Mouse (Mus musculus): ENCODE measurements at regions not wholly inside any gene's neighbourhood (a gene's known extent, or its start where the extent isn't known, plus 50 kb on each side); places are given as distances from the start of the nearest gene placed in this dataset.

DNA sequence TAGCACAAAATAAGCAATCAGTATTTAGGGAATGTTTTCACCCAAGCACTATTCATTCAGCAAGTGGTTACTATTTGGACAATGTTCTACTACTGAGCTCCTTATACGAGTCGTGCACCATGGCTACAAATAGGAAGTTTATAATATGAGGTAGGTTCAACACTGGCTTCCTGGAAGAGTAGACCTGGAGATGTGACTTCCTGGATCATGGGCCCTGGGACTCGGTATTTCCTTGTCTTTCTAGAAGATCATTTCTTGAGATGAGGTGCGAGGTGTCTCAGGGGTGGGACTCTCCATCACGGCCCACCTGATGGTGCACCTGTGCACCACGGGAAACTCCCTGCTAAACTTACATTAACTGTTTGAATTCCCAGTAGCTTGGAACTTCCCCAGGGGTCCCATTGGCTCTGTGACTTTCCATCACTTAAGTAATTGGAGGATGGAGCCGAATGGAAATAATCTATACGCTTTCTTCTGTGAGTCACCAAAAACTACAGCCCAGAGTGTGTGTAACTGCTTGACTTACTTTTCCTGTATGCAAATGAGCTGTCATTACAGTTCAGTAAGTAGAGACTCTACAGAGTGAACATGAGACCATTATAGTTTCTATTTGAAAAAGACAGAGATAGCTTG, 1246.3 kb upstream of the A1bg start:
- Histone ChIP-seq H3K27ac (replicated peaks; ENCODE audit: insufficient read depth, low read depth, low read length) (no peak overlapping the region), H3K4me3 (ENCODE audit: insufficient read depth, low read depth, low read length) (no peak overlapping the region), H3K27me3 (ENCODE audit: control insufficient read depth, insufficient read depth, low read length) (no peaks in the 10 kb centered on the region), H3K36me3 (ENCODE audit: control insufficient read depth, insufficient read depth, low read length) (no peaks in the 10 kb centered on the region), H3K4me1 (ENCODE audit: control insufficient read depth, insufficient read depth, low read length) (0 out of 2 replicates have a peak, but pooled peaks cover 2% of the 10 kb centered on the region), H3K9ac (ENCODE audit: low read depth, low read length) (no peak overlapping the region), H3K79me2 (ENCODE audit: control insufficient read depth, insufficient read depth, low read length) (no peaks in the 10 kb centered on the region)
- DNase-seq (ENCODE audit: extremely low read depth, low read depth, low spot score): no peak
- WGBS: 94% methylated on average over 8 of the region's 8 CpGs
- no peak for TF ChIP-seq POLR2A (IDR thresholded peaks at IDR 0.05; ENCODE audit: extremely low read depth, insufficient read depth, low read length)
- no peak for TF ChIP-seq CTCF (IDR thresholded peaks at IDR 0.05; ENCODE audit: low read depth, low read length)

DNA sequence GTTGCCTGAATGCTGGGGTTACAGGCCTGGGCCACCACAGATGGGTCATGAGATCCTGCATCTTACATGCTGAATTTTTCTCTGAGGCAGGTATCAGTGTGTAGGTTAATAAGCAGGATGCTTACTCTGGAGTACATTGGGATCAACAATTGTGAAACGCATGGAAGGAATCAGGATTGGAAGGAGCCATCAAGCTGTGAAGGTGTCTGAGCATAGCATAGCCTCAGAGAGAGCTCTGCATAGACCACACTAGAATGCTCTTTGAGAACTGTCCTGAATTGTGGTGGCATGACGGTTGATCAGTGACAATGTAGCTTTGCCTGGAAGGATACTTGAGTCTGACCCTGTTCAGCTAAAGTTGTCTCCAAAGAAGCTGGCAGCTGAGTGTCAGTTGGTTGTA, 1245.7 kb upstream of the A1bg start:
- 96% methylated on average over 2 of the region's 2 CpGs for WGBS
- DNase-seq (ENCODE audit: extremely low read depth, low read depth, low spot score): no peak
- no peak overlapping the region for H3K27ac ChIP-seq (replicated peaks; ENCODE audit: insufficient read depth, low read depth, low read length)
- H3K79me2 ChIP-seq (ENCODE audit: control insufficient read depth, insufficient read depth, low read length): no peaks in the 10 kb centered on the region
- TF ChIP-seq CTCF (IDR thresholded peaks at IDR 0.05; ENCODE audit: low read depth, low read length): no peak
- no peak for TF ChIP-seq POLR2A (IDR thresholded peaks at IDR 0.05; ENCODE audit: extremely low read depth, insufficient read depth, low read length)
- H3K36me3 ChIP-seq (ENCODE audit: control insufficient read depth, insufficient read depth, low read length): no peaks in the 10 kb centered on the region
- no peaks in the 10 kb centered on the region for H3K27me3 ChIP-seq (ENCODE audit: control insufficient read depth, insufficient read depth, low read length)
- no peak overlapping the region for H3K4me3 ChIP-seq (ENCODE audit: insufficient read depth, low read depth, low read length)
- no peak overlapping the region for H3K9ac ChIP-seq (ENCODE audit: low read depth, low read length)
- H3K4me1 ChIP-seq (ENCODE audit: control insufficient read depth, insufficient read depth, low read length): peaks cover 3% of the 10 kb centered on the region; the same call in 1 of the 2 replicates

DNA sequence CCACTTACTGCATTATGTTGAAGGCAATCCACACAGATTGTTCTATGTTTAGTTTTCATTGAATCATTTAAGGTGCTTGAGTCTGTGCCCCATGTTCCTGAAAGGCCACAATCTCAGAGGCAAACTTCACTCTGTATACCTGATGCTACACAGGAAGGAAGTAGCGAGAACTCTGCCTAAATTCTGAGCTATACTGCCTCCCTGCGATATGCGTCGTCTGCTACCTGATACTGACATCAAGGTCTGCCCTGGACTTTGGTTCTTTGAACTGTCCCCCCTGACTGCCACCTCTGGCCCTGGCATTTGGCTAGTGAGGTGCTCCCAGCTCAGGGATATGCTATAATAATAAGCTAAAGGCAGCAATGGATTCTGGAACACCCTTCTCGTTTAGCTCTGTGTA, 1244.0 kb upstream of the A1bg start:
- H3K4me3 ChIP-seq (ENCODE audit: insufficient read depth, low read depth, low read length): no peak overlapping the region
- no peaks in the 10 kb centered on the region for H3K27me3 ChIP-seq (ENCODE audit: control insufficient read depth, insufficient read depth, low read length)
- DNase-seq (ENCODE audit: extremely low read depth, low read depth, low spot score): peak; percentile 51
- H3K79me2 ChIP-seq (ENCODE audit: control insufficient read depth, insufficient read depth, low read length): no peaks in the 10 kb centered on the region
- H3K9ac ChIP-seq (ENCODE audit: low read depth, low read length): no peak overlapping the region
- H3K36me3 ChIP-seq (ENCODE audit: control insufficient read depth, insufficient read depth, low read length): no peaks in the 10 kb centered on the region
- no peak for TF ChIP-seq POLR2A (IDR thresholded peaks at IDR 0.05; ENCODE audit: extremely low read depth, insufficient read depth, low read length)
- no peak for TF ChIP-seq CTCF (IDR thresholded peaks at IDR 0.05; ENCODE audit: low read depth, low read length)
- H3K27ac ChIP-seq (replicated peaks; ENCODE audit: insufficient read depth, low read depth, low read length): no peak overlapping the region
- 57% methylated on average over 5 of the region's 5 CpGs for WGBS
- peaks cover 13% of the 10 kb centered on the region for H3K4me1 ChIP-seq (ENCODE audit: control insufficient read depth, insufficient read depth, low read length)

DNA sequence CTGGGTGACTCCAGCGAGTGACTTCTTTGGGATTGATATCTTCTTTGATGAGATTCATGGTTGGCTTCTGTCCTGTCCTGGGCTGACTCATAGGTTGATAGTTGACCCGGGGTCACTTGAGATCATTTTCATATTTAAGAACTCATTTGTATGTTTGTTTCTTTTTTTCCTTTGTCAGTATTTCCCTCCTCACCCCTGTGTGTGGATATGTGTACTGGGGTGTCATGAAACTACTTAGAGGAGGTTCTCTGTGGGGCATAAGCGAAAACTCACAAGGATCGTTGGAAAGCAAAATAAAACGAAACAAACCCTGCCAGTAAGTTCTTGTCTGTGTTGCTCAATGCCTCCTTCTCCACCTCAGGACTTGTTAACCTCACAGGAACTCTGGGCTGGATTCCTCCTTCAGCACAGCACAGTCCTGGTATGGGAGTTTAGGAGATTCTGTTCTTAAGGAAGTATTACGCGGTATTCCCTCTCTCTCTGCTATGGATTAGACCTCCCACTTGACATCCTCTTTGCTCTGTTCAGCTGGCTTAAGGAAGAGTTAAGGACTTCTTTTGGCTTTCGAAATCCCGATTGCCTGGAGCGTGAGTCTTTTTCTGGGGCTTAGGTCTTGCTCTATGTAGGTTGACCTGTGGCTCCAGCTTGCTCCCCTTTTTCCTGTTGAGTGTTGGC, 1243.2 kb upstream of the A1bg start:
- no peaks in the 10 kb centered on the region for H3K27me3 ChIP-seq (ENCODE audit: control insufficient read depth, insufficient read depth, low read length)
- H3K4me3 ChIP-seq (ENCODE audit: insufficient read depth, low read depth, low read length): no peak overlapping the region
- 81% methylated on average over 10 of the region's 10 CpGs for WGBS
- no peak for TF ChIP-seq POLR2A (IDR thresholded peaks at IDR 0.05; ENCODE audit: extremely low read depth, insufficient read depth, low read length)
- no peak for TF ChIP-seq CTCF (IDR thresholded peaks at IDR 0.05; ENCODE audit: low read depth, low read length)
- no peaks in the 10 kb centered on the region for H3K79me2 ChIP-seq (ENCODE audit: control insufficient read depth, insufficient read depth, low read length)
- H3K27ac ChIP-seq (replicated peaks; ENCODE audit: insufficient read depth, low read depth, low read length): no peak overlapping the region
- H3K9ac ChIP-seq (ENCODE audit: low read depth, low read length): no peak overlapping the region
- H3K36me3 ChIP-seq (ENCODE audit: control insufficient read depth, insufficient read depth, low read length): no peaks in the 10 kb centered on the region
- DNase-seq (ENCODE audit: extremely low read depth, low read depth, low spot score): no peak
- H3K4me1 ChIP-seq (ENCODE audit: control insufficient read depth, insufficient read depth, low read length): peaks cover 18% of the 10 kb centered on the region

DNA sequence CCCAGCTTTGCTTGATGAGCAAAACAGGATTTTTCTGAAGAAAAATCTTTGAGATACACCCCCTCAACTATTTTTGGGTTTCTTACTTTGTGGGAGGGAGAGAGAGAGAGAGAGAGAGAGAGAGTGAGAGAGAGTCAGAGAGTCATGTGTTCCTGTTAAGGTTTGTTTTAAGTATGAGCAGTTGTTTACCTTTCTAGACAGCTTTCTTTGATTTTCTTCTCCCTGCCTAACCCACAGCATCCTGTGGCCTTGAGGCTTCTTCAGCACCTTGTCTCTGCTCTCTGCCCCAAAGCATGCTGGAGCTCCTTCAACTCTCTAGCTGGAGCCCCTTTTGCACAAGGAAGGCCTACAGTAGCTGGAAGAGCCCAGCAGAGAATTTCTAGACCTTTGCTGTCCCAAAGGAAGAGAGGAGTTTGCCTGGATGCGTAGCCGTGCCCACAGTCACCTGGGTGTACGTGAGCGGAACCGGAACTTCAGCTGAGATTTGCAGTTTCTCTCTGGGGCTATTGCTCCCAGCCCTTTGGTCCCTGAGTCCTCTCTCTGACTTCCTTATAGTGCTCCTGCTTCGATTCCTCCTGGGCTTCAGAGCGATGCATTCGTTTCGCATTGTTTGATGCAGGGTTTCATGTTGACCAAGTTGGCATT, 1242.1 kb upstream of the A1bg start:
- no peak for DNase-seq (ENCODE audit: extremely low read depth, low read depth, low spot score)
- Histone ChIP-seq H3K4me1 (ENCODE audit: control insufficient read depth, insufficient read depth, low read length) (peaks cover 22% of the 10 kb centered on the region), H3K79me2 (ENCODE audit: control insufficient read depth, insufficient read depth, low read length) (no peaks in the 10 kb centered on the region), H3K27ac (replicated peaks; ENCODE audit: insufficient read depth, low read depth, low read length) (no peak overlapping the region), H3K27me3 (ENCODE audit: control insufficient read depth, insufficient read depth, low read length) (no peaks in the 10 kb centered on the region), H3K36me3 (ENCODE audit: control insufficient read depth, insufficient read depth, low read length) (no peaks in the 10 kb centered on the region), H3K9ac (ENCODE audit: low read depth, low read length) (no peak overlapping the region), H3K4me3 (ENCODE audit: insufficient read depth, low read depth, low read length) (no peak overlapping the region)
- 95% methylated on average over 9 of the region's 9 CpGs for WGBS
- TF ChIP-seq CTCF (IDR thresholded peaks at IDR 0.05; ENCODE audit: low read depth, low read length) (no peak), POLR2A (IDR thresholded peaks at IDR 0.05; ENCODE audit: extremely low read depth, insufficient read depth, low read length) (no peak)

DNA sequence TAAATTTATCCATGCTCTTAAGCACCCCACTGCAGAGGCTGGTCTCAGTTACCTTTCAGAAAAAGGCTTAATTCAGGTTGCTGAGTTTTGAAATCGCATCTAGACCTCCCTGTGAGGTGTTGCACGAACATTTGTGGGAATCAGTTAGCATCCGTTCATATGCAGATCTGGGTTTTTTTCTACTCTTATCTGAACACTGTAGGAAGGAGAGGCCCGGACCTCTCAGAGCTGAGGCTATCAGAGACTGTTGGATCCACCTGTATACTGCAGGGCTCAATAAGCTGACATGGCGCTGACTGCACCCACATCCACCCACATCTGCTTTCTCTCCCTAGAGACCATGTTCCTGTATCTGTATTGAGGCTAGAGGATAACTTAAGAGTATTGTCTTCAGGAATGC, 1240.4 kb upstream of the A1bg start:
- Histone ChIP-seq H3K27ac (replicated peaks; ENCODE audit: insufficient read depth, low read depth, low read length) (peak overlapping the region; percentile 40), H3K27me3 (ENCODE audit: control insufficient read depth, insufficient read depth, low read length) (no peaks in the 10 kb centered on the region), H3K36me3 (ENCODE audit: control insufficient read depth, insufficient read depth, low read length) (no peaks in the 10 kb centered on the region), H3K79me2 (ENCODE audit: control insufficient read depth, insufficient read depth, low read length) (no peaks in the 10 kb centered on the region), H3K4me3 (ENCODE audit: insufficient read depth, low read depth, low read length) (no peak overlapping the region), H3K4me1 (ENCODE audit: control insufficient read depth, insufficient read depth, low read length) (peaks cover 22% of the 10 kb centered on the region), H3K9ac (ENCODE audit: low read depth, low read length) (no peak overlapping the region)
- no peak for TF ChIP-seq CTCF (IDR thresholded peaks at IDR 0.05; ENCODE audit: low read depth, low read length)
- no peak for TF ChIP-seq POLR2A (IDR thresholded peaks at IDR 0.05; ENCODE audit: extremely low read depth, insufficient read depth, low read length)
- DNase-seq (ENCODE audit: extremely low read depth, low read depth, low spot score): no peak
- 88% methylated on average over 5 of the region's 5 CpGs for WGBS
